Mouse (Mus musculus) CD4-positive, CD25-positive, alpha-beta regulatory T cell (primary cell): ENCODE measurements around the gene Eef2k. TPM values are rescaled to one million over a fixed set of nuclear protein-coding genes. Genes with fewer than 3 reads are reported as not detected.

Experiments used
- polyA plus RNA-seq: library from polyadenylated mRNA; unstranded; fragments of 100-300 nt; shearing (Covaris generic); gene quantifications from one replicate; pipeline ENCODE4 v1.2.1, GENCODE M21; 2017

Eef2k gene
- 12.2 TPM for polyA plus RNA-seq

GRCm38 (mm10) chr7:120842345-120843036 lies at the start of gene Eef2k:
TSS of gene Eef2k (plus strand) at chr7:120842831.

GRCm38 (mm10) chr7:120811834-120812415 lies 30.7 kb upstream of the Eef2k start, which contains the start of gene Gm5737:
TSS of gene Gm5737 (plus strand) at chr7:120812365.

GRCm38 (mm10) chr7:120917592-120918461 lies 75.2 kb downstream of the Eef2k start, which contains the start of gene Polr3e:
TSS of gene Polr3e (plus strand) at chr7:120917744.

Other genes starting within 250 kb of the Eef2k start
- 168 TPM for gene Uqcrc2, start 207.7 kb upstream of the Eef2k start, polyA plus RNA-seq
- gene Pdzd9, start 172.5 kb upstream of the Eef2k start, polyA plus RNA-seq: 0.18 TPM
- gene Mosmo, start 165.2 kb upstream of the Eef2k start, polyA plus RNA-seq: 10.1 TPM
- 0.22 TPM for gene Vwa3a, start 103.5 kb upstream of the Eef2k start, polyA plus RNA-seq
- gene Gm5737, start 30.5 kb upstream of the Eef2k start, polyA plus RNA-seq: not detected
- gene Polr3e, start 74.9 kb downstream of the Eef2k start, polyA plus RNA-seq: 37.9 TPM
- 4.5 TPM for gene Cdr2, start 139.5 kb downstream of the Eef2k start, polyA plus RNA-seq
- 0.45 TPM for gene Mfsd13b, start 139.7 kb downstream of the Eef2k start, polyA plus RNA-seq
- gene Mettl9, start 191.6 kb downstream of the Eef2k start, polyA plus RNA-seq: 21.6 TPM
- 0.35 TPM for gene Igsf6, start 231.7 kb downstream of the Eef2k start, polyA plus RNA-seq
- gene Otoa, start 238.8 kb downstream of the Eef2k start, polyA plus RNA-seq: not detected